Mouse (Mus musculus): Measurements from ENCODE around the gene Fam187b. TPM values are rescaled to one million over a fixed set of nuclear protein-coding genes. Genes with fewer than 3 reads are reported as not detected.

The Fam187b gene
- total RNA-seq, 2 experiments from 2014 or later = 0.17 to 0.43 TPM

- no peak for DNase-seq
These were observed 14.6 kb upstream of the Fam187b start for GRCm38 (mm10) chr7:30958866-30959487.

GRCm38 (mm10) chr7:30959786-30960349 lies 13.7 kb upstream of the Fam187b start:
- no peak for DNase-seq

- DNase-seq = no peak
These were observed 10.7 kb upstream of the Fam187b start for GRCm38 (mm10) chr7:30962862-30963261.

GRCm38 (mm10) chr7:30964366-30964765 lies 9.2 kb upstream of the Fam187b start:
- DNase-seq = no peak

GRCm38 (mm10) chr7:30965677-30966076 lies 7.9 kb upstream of the Fam187b start:
- DNase-seq = no peak

GRCm38 (mm10) chr7:30966657-30967056 lies 6.9 kb upstream of the Fam187b start:
- DNase-seq = no peak

GRCm38 (mm10) chr7:30968611-30969010 lies 5.0 kb upstream of the Fam187b start:
- DNase-seq = no peak

- no peak for DNase-seq
These were observed 4.4 kb upstream of the Fam187b start for GRCm38 (mm10) chr7:30969174-30969573.

GRCm38 (mm10) chr7:30971901-30972300 lies 1.7 kb upstream of the Fam187b start:
- no peak for DNase-seq

GRCm38 (mm10) chr7:30972426-30973250 lies 952 bp upstream of the Fam187b start:
- DNase-seq = no peak

- DNase-seq = no peak
These were observed 414 bp upstream of the Fam187b start, which contains the start of gene Lsr for GRCm38 (mm10) chr7:30973251-30973500. Gene Lsr, minus strand, starts transcription at chr7:30973464.

GRCm38 (mm10) chr7:30981703-30982102 lies 8.1 kb downstream of the Fam187b start:
- no peak for DNase-seq

- DNase-seq = no peak
These were observed 11.8 kb downstream of the Fam187b start for GRCm38 (mm10) chr7:30985357-30985756.

- DNase-seq = no peak
These were observed 15.1 kb downstream of the Fam187b start for GRCm38 (mm10) chr7:30988519-30989162.

GRCm38 (mm10) chr7:30992148-30992547 lies 18.6 kb downstream of the Fam187b start:
- no peak for DNase-seq

- no peak for DNase-seq
These were observed 20.4 kb downstream of the Fam187b start for GRCm38 (mm10) chr7:30993986-30994385.

- no peak for DNase-seq
These were observed 22.9 kb downstream of the Fam187b start for GRCm38 (mm10) chr7:30996491-30996890.

GRCm38 (mm10) chr7:31000505-31001020 lies 27.0 kb downstream of the Fam187b start:
- DNase-seq = no peak

GRCm38 (mm10) chr7:31002650-31003049 lies 29.1 kb downstream of the Fam187b start:
- DNase-seq = no peak

- no peak for DNase-seq
These were observed 34.2 kb downstream of the Fam187b start for GRCm38 (mm10) chr7:31007775-31008174.

GRCm38 (mm10) chr7:31008175-31008574 lies 34.6 kb downstream of the Fam187b start:
- no peak for DNase-seq

GRCm38 (mm10) chr7:31008889-31009288 lies 35.3 kb downstream of the Fam187b start:
- DNase-seq = no peak

- DNase-seq = no peak
These were observed 39.4 kb downstream of the Fam187b start for GRCm38 (mm10) chr7:31012971-31013370.

Measured in layer of hippocampus, postnatal 36 days (tissue).